Mouse (Mus musculus) ZHBTc4 (cell line): ENCODE results near the gene Sema4d.
"Not testable (repeated sequence)": the region's sequence is repeated elsewhere in the genome, so short reads cannot be mapped to it uniquely, and the experiment has no call there.

Experiments used
- DNase-seq: peaks from one replicate; pipeline ENCODE4 v3.0.0-alpha.2; 2011; ENCODE audit warnings: low read depth, low spot score

The Sema4d gene

GRCm38 (mm10) chr13:51793425-51793891 lies at the start of gene Sema4d:
Sema4d (minus strand) TSS chr13:51793747.
- DNase-seq, result peak; percentile 90

DNA sequence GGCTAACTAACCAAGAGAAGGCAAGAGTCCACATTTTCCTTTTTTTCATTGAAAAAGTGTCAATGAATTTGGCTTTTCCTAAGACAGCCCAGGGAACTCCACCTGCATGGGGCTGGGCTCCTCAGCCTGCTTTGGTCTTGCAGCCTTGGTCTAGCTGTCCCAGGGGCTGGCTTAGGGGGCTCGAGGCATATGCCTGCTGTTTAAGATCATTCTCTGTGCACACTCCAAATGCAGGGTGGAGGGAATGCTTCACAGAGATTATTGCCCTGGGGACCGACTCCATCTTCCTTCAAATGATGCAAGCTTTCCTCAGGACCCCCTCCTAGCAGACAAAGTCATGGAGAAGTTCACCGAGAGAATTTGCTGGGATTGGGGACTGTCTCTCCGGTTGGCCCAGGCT lies 49.8 kb upstream of the Sema4d start:
- DNase-seq, result no peak

GRCm38 (mm10) chr13:51842773-51843172 lies 49.2 kb upstream of the Sema4d start:
- DNase-seq, result no peak

DNA sequence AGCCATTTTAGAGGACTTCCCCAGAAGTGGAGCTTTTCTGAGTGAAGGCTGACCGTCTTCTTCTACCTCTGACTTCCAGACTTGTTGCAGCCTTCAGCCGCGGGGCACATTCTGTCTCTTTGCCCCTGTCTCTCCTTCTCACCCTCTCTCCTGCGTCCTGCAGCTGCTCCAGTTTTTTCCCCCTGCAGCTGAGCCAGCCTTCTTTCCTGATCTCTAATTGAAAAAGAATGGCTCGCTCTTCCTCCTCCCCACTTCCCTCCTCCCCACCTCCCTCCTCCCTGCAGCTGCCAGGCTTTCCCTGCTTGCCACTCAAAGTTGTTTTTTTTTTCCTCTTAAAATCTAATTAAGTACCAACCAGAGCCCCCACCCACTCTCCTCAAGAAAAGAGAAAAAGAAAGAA lies 48.6 kb upstream of the Sema4d start:
- DNase-seq, result no peak

- no peak for DNase-seq
Observed at GRCm38 (mm10) chr13:51841541-51842115, 48.1 kb upstream of the Sema4d start.

GRCm38 (mm10) chr13:51840702-51841101 lies 47.2 kb upstream of the Sema4d start:
- DNase-seq, result no peak

GRCm38 (mm10) chr13:51839250-51840026 lies 45.9 kb upstream of the Sema4d start:
- DNase-seq, result peak; percentile 61

- no peak for DNase-seq
Observed at GRCm38 (mm10) chr13:51837402-51837801, 43.9 kb upstream of the Sema4d start.

DNA sequence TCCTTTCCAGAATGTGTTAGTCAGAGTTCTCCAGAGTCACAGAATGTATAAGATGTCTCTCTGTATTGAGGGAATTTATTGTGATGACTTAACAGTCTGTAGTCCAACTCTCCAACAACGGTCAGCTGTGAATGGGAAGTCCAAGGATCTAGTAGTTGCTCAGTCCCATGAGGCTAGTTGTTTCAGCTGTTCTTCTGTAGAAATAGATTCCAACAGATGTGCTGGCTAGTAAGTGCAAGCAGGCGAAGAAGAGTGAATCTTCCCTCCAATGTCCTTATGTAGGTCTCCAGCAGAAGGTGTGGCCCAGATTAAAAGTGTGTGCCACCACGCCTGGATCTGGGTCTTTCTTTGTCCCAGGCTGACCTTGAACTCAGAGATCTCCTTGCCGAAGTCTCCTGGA lies 41.7 kb upstream of the Sema4d start:
- not testable (repeated sequence) for DNase-seq

- no peak for DNase-seq
Observed at GRCm38 (mm10) chr13:51834520-51834919, 41.0 kb upstream of the Sema4d start.

GRCm38 (mm10) chr13:51834024-51834423 lies 40.5 kb upstream of the Sema4d start:
- peak; percentile 78 for DNase-seq

DNA sequence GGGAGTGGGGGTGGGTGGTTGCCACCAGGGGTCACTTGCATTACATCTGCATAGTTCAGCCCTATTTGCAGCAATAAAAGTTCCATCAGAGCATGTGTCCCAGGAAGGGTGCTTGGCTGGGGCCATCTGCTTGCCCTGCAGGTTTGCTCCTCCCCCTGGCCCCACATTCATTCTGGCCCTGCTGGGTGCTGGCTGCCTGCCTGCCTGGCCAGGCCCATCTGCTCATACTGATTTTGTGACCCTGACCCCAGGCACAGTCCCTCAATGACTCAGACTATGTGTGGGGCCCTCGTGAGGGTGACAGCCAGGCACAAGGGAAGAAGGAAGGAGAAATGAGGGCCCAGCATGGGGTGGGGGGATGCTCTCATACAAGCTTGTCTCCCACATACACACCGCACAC lies 40.1 kb upstream of the Sema4d start:
- no peak for DNase-seq

DNA sequence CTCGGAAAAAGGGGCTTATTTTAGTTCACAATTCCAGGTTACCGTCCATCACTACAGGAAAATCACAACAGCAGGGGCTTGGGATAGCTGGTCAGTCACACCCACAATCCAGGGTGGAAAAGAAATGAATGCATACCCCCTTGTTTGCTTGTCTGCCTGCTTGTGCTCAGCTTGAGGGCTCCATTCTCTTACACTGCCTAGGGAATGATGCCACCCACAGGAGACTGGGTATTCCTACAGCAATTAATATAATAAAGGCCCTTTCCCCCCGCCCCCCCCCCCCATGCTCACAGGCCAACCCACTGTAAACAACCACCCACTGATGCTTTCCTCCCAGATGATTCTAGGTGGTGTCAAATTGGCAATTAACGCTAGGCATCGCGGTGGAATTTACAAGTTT lies 38.9 kb upstream of the Sema4d start:
- DNase-seq, result no peak

GRCm38 (mm10) chr13:51830744-51831450 lies 37.4 kb upstream of the Sema4d start:
- peak; percentile 67 for DNase-seq

DNA sequence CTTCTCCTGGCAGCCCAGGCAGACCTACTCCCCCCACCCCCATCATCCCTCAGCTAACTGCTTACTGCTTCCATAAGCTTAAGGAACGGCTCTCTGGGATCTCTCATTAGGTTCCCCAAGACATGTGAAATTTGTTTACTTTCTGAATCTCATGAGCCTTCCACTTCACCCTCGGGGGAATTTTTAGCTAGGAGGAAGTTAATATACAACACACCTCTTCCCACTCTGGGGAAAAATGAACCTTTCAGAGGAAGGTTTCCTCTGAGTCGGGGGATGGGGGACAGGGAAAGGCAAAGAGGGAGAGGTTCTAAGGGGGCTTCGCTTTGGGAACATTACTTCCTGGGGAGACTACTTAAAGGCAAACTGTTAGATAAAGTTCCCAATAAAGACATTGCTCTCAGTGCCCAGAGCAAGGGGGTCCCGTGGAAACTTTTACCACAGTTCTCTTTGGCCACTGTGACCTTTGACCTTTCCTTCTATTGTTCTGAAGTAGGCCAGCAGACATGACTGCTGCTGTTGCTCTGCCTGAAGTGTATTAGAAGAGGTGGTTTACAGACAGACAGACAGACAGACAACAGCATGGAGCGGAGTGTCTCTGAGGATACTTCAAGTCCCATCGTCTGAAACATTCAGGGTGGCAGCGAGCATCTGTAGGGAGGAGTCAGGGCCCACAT lies 30.4 kb upstream of the Sema4d start:
- DNase-seq, result no peak

DNA sequence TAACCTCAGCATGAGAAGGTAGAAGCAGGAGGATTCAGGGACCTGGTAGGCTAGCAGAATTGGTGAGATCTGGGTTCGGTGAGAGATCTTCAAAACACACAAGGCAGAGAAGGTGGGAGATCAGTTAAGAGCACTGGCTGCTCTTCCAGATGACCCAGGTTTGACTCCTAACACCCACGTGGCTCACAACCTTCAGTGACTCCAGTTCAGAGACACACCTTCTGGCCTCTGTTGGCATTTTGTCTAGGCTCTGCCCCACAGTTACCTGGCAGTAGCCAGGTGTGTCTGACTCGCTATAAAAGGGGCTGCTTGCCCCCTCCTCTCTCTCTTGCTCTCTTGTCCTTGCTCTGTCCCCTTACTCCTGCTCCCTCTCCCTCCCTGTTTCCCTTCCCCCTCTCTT lies 28.4 kb upstream of the Sema4d start:
- DNase-seq, result no peak

GRCm38 (mm10) chr13:51819351-51819750 lies 25.8 kb upstream of the Sema4d start:
- no peak for DNase-seq

DNA sequence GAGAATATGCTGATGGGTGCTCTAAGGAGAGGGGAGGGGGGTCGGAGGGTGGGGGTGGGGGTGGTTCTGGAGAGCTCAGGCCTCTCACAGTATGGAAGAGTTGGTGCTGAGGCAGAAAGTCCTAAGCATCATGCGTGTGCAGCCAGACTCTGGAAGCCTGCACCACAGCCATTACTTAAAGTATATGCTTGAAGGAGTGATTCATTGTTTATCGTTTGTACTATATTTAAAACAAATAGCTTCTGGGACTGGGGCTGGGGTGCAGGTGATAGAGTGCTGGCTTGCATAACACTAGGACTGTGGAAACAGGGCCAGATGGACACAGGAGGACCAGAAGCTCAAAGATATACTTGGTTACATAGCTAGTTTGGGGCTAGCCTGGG lies 25.4 kb upstream of the Sema4d start:
- no peak for DNase-seq

- DNase-seq, result no peak
Observed at GRCm38 (mm10) chr13:51818170-51818943, 24.8 kb upstream of the Sema4d start.

- DNase-seq, result no peak
Observed at GRCm38 (mm10) chr13:51816559-51817041, 23.1 kb upstream of the Sema4d start.

DNA sequence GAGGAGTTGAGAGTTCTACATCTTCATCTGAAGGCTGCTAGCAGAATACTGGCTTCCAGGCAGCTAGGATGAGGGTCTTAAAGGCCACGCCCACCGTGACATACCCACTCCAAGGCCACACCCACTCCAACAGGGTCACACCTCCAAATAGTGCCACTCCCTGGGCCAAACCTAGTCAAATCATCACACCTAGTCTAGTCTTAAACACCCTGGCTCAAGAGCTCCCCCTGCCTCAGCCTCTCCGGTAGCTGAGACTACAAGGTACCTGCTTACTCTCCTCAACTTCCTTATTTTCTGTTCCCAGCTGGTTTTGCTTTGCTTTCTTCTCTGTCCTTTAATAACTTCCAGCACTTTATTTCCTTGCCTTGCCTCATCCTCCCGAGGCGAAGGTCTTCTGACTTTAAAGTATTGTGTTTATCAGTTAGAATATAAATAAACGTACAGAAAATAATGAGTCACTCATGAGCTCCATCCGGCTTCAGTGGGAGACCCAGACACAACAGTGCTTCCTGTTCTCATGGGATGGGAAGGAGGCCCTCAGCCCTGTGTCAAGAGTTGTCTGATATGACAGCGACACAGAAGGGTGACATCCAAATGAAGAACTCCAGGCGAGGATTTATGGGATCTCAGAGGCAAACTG lies 22.4 kb upstream of the Sema4d start:
- DNase-seq, result peak; percentile 65
